Mouse (Mus musculus): ENCODE results near the gene Trim26. TPM values are rescaled to one million over a fixed set of nuclear protein-coding genes. Genes with fewer than 3 reads are reported as not detected.

Gene Trim26
- polyA plus RNA-seq (2015; fragmentation: Nextera tagmentation; extraction: Ambion mirVana) = 26.9 and 28.6 TPM in 2 replicates

GRCm38 (mm10) chr17:36836874-36837647 lies at the start of gene Trim26:
TSS of gene Trim26 (plus strand) at chr17:36837134.

GRCm38 (mm10) chr17:36811871-36812270 lies 25.1 kb upstream of the Trim26 start, which contains the start of gene H2-M10.6:
TSS of gene H2-M10.6 (plus strand) at chr17:36812171.

GRCm38 (mm10) chr17:36866719-36867527 lies 30.0 kb downstream of the Trim26 start, which contains the start of gene Trim15:
TSS of gene Trim15 (minus strand) at chr17:36867210.

GRCm38 (mm10) chr17:36869284-36869954 lies 32.5 kb downstream of the Trim26 start, which contains the start of gene Trim10:
TSS of gene Trim10 (plus strand) at chr17:36869574.

GRCm38 (mm10) chr17:36890073-36890903 lies 53.4 kb downstream of the Trim26 start, which contains the start of gene Trim40:
TSS of gene Trim40 (minus strand) at chr17:36890123.

GRCm38 (mm10) chr17:36897552-36898205 lies 60.7 kb downstream of the Trim26 start, which contains the start of gene Trim31:
TSS of gene Trim31 (plus strand) at chr17:36898118.

Other genes starting within 250 kb of the Trim26 start
- not detected in 2 replicates for gene H2-M9, start 194.5 kb upstream of the Trim26 start, polyA plus RNA-seq (2015; fragmentation: Nextera tagmentation; extraction: Ambion mirVana)
- gene H2-M1, start 164.9 kb upstream of the Trim26 start, polyA plus RNA-seq (2015; fragmentation: Nextera tagmentation; extraction: Ambion mirVana) = not detected in 2 replicates
- gene H2-M10.5, start 64.2 kb upstream of the Trim26 start, polyA plus RNA-seq (2015; fragmentation: Nextera tagmentation; extraction: Ambion mirVana) = not detected in 2 replicates
- gene H2-M10.6, start 25.0 kb upstream of the Trim26 start, polyA plus RNA-seq (2015; fragmentation: Nextera tagmentation; extraction: Ambion mirVana) = not detected in 2 replicates
- gene Trim15, start 30.1 kb downstream of the Trim26 start, polyA plus RNA-seq (2015; fragmentation: Nextera tagmentation; extraction: Ambion mirVana) = 0.06 TPM in 1 of 2 replicates, not detected in the other
- gene Trim10, start 32.4 kb downstream of the Trim26 start, polyA plus RNA-seq (2015; fragmentation: Nextera tagmentation; extraction: Ambion mirVana) = 0.52 and 1.4 TPM in 2 replicates
- not detected in 2 replicates for gene Trim40, start 53.0 kb downstream of the Trim26 start, polyA plus RNA-seq (2015; fragmentation: Nextera tagmentation; extraction: Ambion mirVana)
- gene Trim31, start 61.0 kb downstream of the Trim26 start, polyA plus RNA-seq (2015; fragmentation: Nextera tagmentation; extraction: Ambion mirVana) = not detected in 2 replicates
- gene Rnf39, start 105.8 kb downstream of the Trim26 start, polyA plus RNA-seq (2015; fragmentation: Nextera tagmentation; extraction: Ambion mirVana) = 5.2 and 7.4 TPM in 2 replicates
- gene Ppp1r11, start 114.6 kb downstream of the Trim26 start, polyA plus RNA-seq (2015; fragmentation: Nextera tagmentation; extraction: Ambion mirVana) = 103 and 106 TPM in 2 replicates
- gene Znrd1, start 121.4 kb downstream of the Trim26 start, polyA plus RNA-seq (2015; fragmentation: Nextera tagmentation; extraction: Ambion mirVana) = 45.3 and 49.1 TPM in 2 replicates
- 4.8 and 5.9 TPM in 2 replicates for gene Znrd1as, start 121.5 kb downstream of the Trim26 start, polyA plus RNA-seq (2015; fragmentation: Nextera tagmentation; extraction: Ambion mirVana)
- 0.25 TPM in 1 of 2 replicates, not detected in the other for gene 2410137M14Rik, start 144.1 kb downstream of the Trim26 start, polyA plus RNA-seq (2015; fragmentation: Nextera tagmentation; extraction: Ambion mirVana)
- gene H2-M5, start 152.4 kb downstream of the Trim26 start, polyA plus RNA-seq (2015; fragmentation: Nextera tagmentation; extraction: Ambion mirVana) = 0.34 and 0.47 TPM in 2 replicates
- 22.6 and 30.9 TPM in 2 replicates for gene Zfp57, start 164.0 kb downstream of the Trim26 start, polyA plus RNA-seq (2015; fragmentation: Nextera tagmentation; extraction: Ambion mirVana)
- not detected in 2 replicates for gene Mog, start 186.3 kb downstream of the Trim26 start, polyA plus RNA-seq (2015; fragmentation: Nextera tagmentation; extraction: Ambion mirVana)
- gene Gabbr1, start 208.8 kb downstream of the Trim26 start, polyA plus RNA-seq (2015; fragmentation: Nextera tagmentation; extraction: Ambion mirVana) = 9.2 and 9.7 TPM in 2 replicates